Mouse (Mus musculus) retina, embryonic 14.5 days (tissue): Measurements from ENCODE around the gene Apol7e.
"Not testable (repeated sequence)": the region's sequence is repeated elsewhere in the genome, so short reads cannot be mapped to it uniquely, and the experiment has no call there.

Source experiments
- DNase-seq: peaks from one replicate; pipeline ENCODE4 v3.0.0-alpha.2; 2015; ENCODE audit warnings: low spot score

Apol7e gene

GRCm38 (mm10) chr15:77698656-77699055 lies at the start of gene Apol7e:
Gene Apol7e, plus strand, starts transcription at chr15:77698857.
- not testable (repeated sequence) for DNase-seq

- not testable (repeated sequence) for DNase-seq
These were observed 47.5 kb upstream of the Apol7e start for GRCm38 (mm10) chr15:77651143-77651542.

GRCm38 (mm10) chr15:77659773-77660172 lies 38.9 kb upstream of the Apol7e start:
- DNase-seq = not testable (repeated sequence)

GRCm38 (mm10) chr15:77661841-77662240 lies 36.8 kb upstream of the Apol7e start:
- DNase-seq = not testable (repeated sequence)

- DNase-seq = not testable (repeated sequence)
These were observed 24.6 kb upstream of the Apol7e start for GRCm38 (mm10) chr15:77674081-77674480.

GRCm38 (mm10) chr15:77683944-77684343 lies 14.7 kb upstream of the Apol7e start:
- peak; percentile 50 for DNase-seq

- peak; percentile 10 for DNase-seq
These were observed 6.9 kb upstream of the Apol7e start for GRCm38 (mm10) chr15:77691532-77692311.

GRCm38 (mm10) chr15:77694687-77695295 lies 3.9 kb upstream of the Apol7e start:
- peak; percentile 24 for DNase-seq

- not testable (repeated sequence) for DNase-seq
These were observed 6.6 kb downstream of the Apol7e start for GRCm38 (mm10) chr15:77705306-77705705.

GRCm38 (mm10) chr15:77708936-77709335 lies 10.3 kb downstream of the Apol7e start:
- not testable (repeated sequence) for DNase-seq

GRCm38 (mm10) chr15:77718240-77718639 lies 19.6 kb downstream of the Apol7e start:
- not testable (repeated sequence) for DNase-seq

GRCm38 (mm10) chr15:77721509-77721908 lies 22.9 kb downstream of the Apol7e start:
- DNase-seq = not testable (repeated sequence)

- DNase-seq = not testable (repeated sequence)
These were observed 25.7 kb downstream of the Apol7e start for GRCm38 (mm10) chr15:77724208-77724911.

- not testable (repeated sequence) for DNase-seq
These were observed 26.9 kb downstream of the Apol7e start for GRCm38 (mm10) chr15:77725393-77726020.

GRCm38 (mm10) chr15:77727139-77727538 lies 28.5 kb downstream of the Apol7e start:
- DNase-seq = peak; percentile 60

GRCm38 (mm10) chr15:77727745-77728144 lies 29.1 kb downstream of the Apol7e start:
- DNase-seq = not testable (repeated sequence)

GRCm38 (mm10) chr15:77728739-77729138 lies 30.1 kb downstream of the Apol7e start, which contains the start of gene Apol9b:
Gene Apol9b, plus strand, starts transcription at chr15:77729039.
- not testable (repeated sequence) for DNase-seq

- DNase-seq = no peak
These were observed 32.9 kb downstream of the Apol7e start for GRCm38 (mm10) chr15:77731605-77732004.

GRCm38 (mm10) chr15:77732851-77733250 lies 34.2 kb downstream of the Apol7e start:
- not testable (repeated sequence) for DNase-seq

- not testable (repeated sequence) for DNase-seq
These were observed 34.7 kb downstream of the Apol7e start for GRCm38 (mm10) chr15:77733380-77733779.

GRCm38 (mm10) chr15:77733903-77734302 lies 35.2 kb downstream of the Apol7e start:
- not testable (repeated sequence) for DNase-seq
